Mouse (Mus musculus): ENCODE data around the gene Olfr401.
"Not testable (repeated sequence)": the region's sequence is repeated elsewhere in the genome, so short reads cannot be mapped to it uniquely, and the experiment has no call there.

Gene Olfr401

GRCm38 (mm10) chr11:74113412-74113811, at the start of gene Olfr401:
TSS of gene Olfr401 (plus strand) at chr11:74113712.
- no peak for DNase-seq (ENCODE audit: low spot score in 2 of 2)

DNA sequence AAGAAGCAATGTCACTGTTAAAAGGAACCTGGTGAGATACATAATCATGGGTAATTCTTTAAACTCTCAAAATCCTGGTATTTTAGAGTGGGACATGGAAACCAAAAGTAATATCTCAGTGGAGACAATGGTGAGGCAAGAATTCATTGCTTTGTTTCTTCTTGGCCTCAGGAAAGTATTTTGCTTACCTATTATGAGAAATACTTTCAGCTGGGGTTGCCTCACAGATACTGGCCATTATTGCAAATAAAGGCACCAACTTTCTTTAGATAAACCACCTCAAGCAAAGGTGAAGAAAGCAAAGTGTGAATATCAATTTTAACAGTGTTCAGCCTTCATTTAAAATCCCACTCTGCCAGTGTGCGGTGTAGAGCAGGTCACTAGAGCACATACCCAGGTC, 43.9 kb upstream of the Olfr401 start, which contains the start of gene Zfp616:
TSS of gene Zfp616 (plus strand) at position 301 of the 400 bp plus-strand sequence.
- DNase-seq (ENCODE audit: low spot score in 2 of 2): no peak

- no peak for DNase-seq (ENCODE audit: low spot score in 2 of 2)
These were observed 12.8 kb upstream of the Olfr401 start for GRCm38 (mm10) chr11:74100724-74101123.

DNA sequence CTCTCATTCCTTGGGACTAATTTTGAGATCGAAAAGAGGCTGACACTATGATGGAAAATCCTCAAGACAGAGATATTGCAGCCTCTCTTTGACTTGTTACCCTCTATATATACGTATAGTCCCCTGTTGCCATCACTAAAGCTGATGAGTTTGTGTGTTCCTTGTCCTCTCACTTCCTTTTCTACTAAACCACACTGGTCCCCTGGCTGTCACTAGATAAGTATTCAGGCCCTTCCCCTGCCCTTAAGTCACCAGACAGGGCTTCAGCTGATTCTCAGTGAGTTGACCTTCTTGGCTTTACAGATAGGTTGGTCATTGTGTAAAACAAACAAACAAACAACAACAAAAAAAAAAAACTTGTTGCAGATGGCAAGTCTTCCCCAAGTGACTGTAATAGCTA, 12.0 kb upstream of the Olfr401 start:
- DNase-seq (ENCODE audit: low spot score in 2 of 2): no peak

DNA sequence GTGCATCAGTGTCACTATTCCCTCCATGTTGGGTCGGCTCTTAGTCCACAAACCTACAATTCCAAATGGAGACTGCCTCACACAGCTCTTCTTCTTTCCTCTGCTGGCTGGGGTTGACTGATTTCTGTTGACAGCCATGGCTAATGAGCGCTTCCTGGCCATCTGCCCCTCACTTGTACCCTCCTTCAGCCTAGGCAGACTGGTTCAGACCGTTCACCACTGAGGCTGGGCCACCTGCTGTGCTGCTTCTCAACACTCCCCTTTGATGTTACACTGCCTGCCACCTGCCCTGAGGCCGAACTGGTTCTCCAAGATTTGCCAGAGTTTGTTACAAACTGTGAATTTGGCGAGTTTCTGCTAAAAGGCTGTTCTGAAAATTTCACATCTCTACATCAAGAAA, 8.4 kb upstream of the Olfr401 start:
- no peak for DNase-seq (ENCODE audit: low spot score in 2 of 2)

DNA sequence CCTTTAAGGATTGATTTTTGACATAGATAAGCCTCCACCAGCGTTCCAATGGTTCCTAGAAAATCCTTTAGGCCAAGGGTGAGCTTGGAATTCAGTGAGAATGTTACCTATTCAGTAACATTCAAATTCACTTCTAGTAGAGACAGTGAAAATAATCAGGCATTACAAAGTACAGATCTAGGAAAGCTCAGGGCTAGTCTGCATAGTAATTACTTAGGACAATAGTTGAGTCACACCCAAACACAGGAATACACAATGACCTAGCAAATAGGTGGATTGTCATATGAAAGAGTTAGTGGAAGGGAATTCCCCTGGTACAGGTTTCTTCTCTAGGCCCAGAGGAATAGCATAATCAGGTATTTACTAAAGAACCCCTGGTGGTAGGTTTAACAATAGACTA, 26.5 kb downstream of the Olfr401 start:
- DNase-seq (ENCODE audit: low spot score in 2 of 2): not testable (repeated sequence)

DNA sequence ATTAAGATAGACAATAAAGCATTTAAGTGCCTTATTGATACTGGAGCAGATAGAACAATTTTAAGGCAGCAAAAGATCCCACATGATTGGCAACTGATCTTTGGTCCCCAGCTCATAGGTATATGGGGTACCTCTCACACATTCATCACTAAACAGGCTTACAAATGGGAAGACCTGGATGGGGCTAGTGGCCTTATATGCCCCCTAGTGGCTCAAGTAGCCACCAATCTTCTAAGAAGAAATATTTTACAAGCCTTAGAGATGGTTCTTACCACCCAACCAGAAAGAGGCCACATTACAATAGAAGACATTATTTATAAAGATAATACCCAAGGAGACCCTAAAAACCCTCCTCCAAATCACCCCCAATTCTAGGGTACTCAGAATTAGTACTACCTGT, 32.4 kb downstream of the Olfr401 start:
- DNase-seq (ENCODE audit: low spot score in 2 of 2): no peak

- DNase-seq (ENCODE audit: low spot score in 2 of 2): no peak
These were observed 39.7 kb downstream of the Olfr401 start, which contains the start of gene Olfr402 for GRCm38 (mm10) chr11:74153229-74153628. TSS of gene Olfr402 (plus strand) at chr11:74153529.

DNA sequence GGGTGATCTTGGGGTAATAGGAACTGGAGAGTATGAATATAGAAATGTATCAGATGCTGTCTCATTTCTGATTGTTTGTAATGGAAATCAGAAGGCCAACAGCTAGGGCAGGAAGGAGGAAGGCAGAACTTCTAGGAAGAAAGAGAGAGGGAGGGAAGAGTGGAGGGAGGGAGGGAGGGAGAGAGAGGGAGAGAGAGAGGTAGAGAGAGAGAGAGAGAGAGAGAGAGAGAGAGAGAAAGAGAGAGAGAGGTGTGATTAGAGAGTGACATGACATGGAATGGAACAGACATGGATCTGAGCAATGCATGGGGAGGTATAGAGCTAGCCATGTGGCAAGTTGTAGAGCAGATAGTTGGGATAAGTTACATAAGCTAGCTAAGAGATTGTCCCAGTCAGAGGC, 55.3 kb downstream of the Olfr401 start:
- DNase-seq (ENCODE audit: low spot score in 2 of 2): no peak
